Mouse (Mus musculus): ENCODE results near the gene Pga5.

The Pga5 gene

GRCm38 (mm10) chr19:10703470-10703869 lies 25.6 kb upstream of the Pga5 start:
- no peak for DNase-seq (ENCODE audit: low spot score in 2 of 2)

DNA sequence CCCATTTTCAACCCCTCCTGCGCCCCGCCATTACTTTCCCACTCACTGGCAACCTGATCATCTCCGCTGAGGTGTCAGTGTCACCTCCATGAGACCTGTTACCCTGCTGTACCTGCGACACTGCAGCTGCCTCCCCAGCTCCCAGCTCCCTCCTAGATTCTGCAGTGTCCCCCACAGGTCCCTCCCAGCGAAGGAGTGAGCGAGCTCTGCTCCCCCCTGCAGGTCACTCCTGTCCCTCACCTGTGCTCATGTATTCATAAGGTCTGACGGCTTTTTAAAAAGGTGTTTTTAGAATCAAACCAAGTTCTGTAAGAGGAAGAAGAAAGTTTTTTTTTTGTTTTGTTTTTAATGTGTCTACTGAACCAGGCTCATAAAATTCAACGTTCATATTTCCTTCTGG lies 24.3 kb upstream of the Pga5 start:
- no peak for DNase-seq (ENCODE audit: low spot score in 2 of 2)

GRCm38 (mm10) chr19:10701013-10701726 lies 23.3 kb upstream of the Pga5 start:
- DNase-seq (ENCODE audit: low spot score in 2 of 2): no peak

DNA sequence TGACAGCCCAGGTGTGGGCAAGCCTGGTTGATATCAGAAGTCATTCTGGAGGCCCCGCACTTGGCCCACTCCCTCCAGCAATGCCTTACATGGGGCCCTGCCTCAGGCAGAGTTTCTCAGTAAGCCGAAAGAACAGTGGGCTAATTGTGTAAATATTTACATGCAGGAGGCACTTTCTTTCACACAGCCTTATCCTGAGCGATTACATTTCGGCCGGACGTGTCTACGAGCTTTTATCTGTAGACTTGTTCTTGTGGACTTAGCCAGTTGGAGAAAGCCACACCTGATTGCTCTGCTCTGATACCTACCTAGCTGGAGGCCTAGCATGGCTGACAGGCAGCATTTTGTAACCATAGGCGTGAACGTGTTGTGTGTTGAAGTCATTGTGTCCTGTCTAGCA lies 22.0 kb upstream of the Pga5 start:
- DNase-seq (ENCODE audit: low spot score in 2 of 2): no peak

DNA sequence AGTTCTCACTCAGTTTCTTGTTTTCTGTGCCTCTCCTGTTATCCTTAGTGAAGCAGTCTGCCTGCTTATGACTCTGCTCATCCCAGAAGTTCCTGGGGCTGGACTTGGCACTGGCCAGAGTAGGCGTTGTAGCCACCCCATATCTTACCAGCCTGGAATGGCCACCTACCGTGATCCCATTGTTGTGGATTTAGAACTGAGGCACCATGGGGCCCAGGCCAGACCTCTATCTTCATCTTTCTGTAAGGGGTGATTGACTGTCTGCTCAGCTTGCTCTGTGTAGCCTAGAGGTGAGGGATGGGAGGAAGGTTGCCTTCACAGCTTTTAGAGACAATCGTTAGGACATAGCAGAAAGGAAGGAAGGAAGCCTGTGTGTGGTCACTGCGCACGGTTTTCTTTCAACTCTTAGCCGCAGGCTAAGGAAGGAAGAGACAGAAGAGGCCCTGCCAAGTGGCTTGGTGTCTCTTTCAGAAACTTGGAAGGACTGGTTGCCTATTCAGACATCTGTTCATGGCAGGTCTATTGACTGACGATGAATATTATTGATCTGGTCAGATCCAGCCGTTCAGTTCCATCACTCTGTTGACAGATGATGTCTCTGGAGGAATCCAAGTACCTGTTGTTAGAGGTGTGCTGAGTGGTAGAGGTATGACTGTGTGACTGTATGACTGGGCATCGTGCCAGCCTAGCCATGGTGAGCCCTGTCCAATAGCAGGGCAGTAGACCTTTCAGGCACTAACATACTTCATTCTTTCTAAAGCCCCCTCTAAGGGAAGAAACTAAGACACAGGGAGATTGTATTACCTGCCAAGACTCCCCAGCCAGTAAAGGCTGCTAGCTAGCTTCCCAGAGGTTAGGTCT lies 20.5 kb upstream of the Pga5 start:
- DNase-seq (ENCODE audit: low spot score in 2 of 2): no peak

GRCm38 (mm10) chr19:10695801-10696200 lies 17.9 kb upstream of the Pga5 start:
- DNase-seq (ENCODE audit: low spot score in 2 of 2): no peak

DNA sequence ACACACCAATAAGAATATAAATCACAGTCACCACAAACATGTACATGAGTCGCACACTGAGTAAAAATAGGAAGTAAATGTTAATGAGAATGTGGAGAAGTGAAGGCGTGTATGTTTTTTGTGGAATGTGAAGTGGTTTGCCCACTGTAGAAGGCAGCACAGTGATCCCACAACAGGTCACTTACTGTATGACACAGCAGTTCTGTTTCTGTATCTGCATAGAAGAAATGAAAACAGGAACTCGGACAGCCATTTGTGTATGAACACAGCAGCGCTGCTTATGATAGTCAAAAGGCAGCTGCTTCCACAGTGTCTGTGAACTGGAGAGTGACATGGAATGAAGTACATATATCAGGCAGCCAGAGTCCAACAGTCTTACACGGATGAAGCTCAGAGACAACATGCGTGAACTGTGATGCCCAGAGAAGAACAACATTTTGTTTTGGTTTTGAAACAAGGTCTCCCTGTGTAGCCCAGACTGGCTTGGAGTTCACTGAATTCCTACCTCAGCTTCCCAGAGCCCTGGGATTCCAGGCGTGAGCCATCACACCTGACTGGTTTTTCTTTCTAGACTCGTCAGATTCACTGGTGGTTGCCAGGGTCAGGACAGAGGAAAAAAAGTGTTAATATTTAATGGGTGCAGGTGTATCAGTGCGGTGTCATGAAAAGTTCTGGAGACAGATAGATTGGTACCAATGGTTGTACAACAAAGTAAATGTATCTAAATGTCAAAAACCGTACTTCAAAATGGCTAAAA lies 16.2 kb upstream of the Pga5 start:
- DNase-seq (ENCODE audit: low spot score in 2 of 2): no peak

- DNase-seq (ENCODE audit: low spot score in 2 of 2): no peak
These were observed 14.5 kb upstream of the Pga5 start for GRCm38 (mm10) chr19:10692361-10692760.

DNA sequence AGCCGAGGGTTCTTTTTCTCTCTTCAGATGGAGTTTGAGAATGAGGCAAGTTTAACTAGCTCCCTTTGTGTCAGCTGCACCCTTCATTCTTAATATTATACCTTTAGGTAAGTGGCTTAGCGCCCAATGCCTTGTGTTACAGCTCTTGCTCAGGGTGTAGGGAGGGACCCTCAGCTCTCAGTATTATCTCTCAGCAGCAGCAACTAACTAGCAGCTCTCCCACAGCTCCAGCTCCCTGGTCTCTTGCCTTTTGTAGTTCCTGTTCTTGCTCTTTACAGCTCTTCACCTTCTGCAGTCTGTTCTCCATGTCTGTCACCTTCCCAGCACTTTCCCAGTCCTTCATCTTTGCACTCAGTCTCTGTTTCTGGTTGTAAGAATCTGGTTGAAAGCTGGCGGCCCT lies 13.8 kb upstream of the Pga5 start:
- no peak for DNase-seq (ENCODE audit: low spot score in 2 of 2)

- no peak for DNase-seq (ENCODE audit: low spot score in 2 of 2)
These were observed 13.2 kb upstream of the Pga5 start for GRCm38 (mm10) chr19:10691121-10691520.

DNA sequence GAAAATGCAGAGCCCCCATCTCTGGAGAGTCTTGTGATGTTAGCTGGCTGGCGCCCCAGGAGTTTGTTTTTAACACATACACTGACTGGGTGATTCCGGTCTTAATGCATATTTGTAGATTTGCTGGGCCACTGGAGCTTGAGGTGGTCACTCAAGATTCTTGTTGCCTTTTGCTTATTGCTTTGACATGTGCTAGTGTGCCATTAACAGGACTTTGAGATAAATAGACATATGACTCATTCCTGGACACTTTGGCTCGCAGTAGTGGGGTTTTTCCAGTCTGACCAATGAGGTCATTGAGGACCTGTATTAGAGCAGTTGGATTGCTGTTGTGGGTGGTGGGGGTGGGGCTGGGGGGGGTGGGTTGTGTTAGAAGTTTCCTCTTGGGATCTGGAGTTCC lies 12.5 kb upstream of the Pga5 start:
- DNase-seq (ENCODE audit: low spot score in 2 of 2): no peak

DNA sequence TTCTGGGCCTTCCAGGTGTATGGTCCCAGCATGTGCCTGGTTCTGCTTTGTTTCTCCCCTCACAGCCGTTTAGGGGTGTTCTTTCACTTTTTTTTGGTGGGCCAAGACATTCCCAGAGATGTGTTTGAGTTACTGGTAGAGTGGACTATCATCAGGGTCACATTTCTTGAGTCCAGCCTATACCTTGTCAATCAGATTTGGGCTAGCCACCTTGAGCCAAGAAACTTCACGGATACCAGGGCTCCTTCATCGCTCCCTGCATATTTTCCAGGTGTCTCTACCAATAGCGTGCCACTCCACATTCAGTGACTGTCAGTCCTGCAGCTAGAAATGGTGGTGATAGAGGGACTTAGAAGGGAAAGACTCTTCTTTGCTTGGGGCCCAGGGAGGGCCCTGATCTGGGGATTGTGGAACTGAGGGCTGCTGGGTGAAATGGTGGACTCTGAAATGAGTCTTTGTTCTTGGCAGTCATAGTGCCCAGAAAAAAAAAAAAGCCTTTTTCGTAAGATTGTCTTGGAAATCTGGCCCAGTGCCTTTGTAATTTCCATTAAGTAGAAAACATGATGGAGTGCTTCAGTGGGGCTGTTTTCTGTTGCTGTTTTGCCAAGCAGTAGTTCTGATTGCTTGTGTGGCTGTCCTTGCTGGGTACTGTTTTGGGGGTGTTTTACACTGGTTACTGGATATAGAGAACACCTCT lies 11.7 kb upstream of the Pga5 start:
- DNase-seq (ENCODE audit: low spot score in 2 of 2): no peak

DNA sequence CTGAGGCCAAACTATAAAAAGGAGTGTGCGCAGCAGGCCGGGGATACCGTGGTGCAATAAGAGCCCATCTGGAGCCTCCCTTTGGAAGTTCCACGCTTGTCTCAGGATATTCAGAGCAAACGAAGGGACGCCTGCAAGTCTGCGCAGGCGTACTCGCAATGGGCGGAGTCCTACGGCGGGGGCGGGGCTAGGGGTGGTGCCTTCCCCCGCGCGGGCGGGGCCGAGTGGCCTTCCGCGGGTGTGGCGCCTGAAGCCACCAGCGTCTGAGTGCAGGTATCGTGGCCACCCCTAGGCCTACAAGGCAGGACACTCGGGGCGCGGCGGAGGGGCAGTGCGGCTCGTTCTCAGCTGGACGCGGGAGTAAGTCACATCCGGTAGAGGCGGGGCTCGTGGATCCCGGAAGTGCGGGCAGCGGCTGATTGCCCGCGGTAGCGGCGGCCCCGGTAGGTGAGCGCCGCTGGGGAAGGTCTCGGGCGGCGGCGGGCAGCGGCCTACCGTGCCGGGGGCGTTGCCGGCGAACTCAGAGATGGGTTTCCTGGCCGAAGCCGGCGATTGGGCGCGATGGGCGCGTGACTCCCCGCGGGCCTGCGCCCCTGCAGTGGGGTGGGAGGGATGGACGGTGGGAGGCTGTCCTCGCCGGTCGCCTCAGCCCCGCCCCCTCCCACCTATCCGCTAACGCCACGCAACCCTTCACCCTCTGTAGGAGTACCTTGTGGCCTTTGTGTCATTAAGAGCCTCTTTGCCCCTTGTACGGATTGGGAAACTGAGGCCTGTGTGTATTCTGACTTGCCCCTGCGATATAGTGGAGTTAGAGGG lies 10.9 kb upstream of the Pga5 start, which contains the start of gene Vps37c:
Gene Vps37c (plus strand): TSS at position 199 of the 816 bp plus-strand sequence.
- DNase-seq (ENCODE audit: low spot score in 2 of 2): peak; percentile 92 to 94

DNA sequence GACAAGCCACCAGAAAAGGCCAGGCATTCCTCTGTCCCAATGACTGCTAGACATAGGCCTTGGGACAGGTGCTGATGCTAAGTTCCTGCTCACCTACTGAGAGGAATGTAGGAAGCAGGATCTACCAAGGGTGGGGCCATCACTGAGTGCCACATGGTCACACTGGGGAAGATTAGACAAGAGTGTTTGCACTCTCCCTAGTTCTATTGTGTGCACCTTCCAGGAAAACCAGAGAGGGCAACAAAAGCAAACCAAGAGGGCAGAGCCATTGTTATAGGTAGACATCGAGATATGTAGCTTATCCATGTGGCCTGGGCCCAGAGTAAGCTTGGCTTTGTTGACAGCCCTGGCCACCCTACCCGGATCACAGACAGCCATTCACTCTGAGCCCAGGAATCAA lies 7.9 kb upstream of the Pga5 start:
- no peak for DNase-seq (ENCODE audit: low spot score in 2 of 2)

- DNase-seq (ENCODE audit: low spot score in 2 of 2): no peak
These were observed 7.2 kb upstream of the Pga5 start for GRCm38 (mm10) chr19:10685081-10685480.

DNA sequence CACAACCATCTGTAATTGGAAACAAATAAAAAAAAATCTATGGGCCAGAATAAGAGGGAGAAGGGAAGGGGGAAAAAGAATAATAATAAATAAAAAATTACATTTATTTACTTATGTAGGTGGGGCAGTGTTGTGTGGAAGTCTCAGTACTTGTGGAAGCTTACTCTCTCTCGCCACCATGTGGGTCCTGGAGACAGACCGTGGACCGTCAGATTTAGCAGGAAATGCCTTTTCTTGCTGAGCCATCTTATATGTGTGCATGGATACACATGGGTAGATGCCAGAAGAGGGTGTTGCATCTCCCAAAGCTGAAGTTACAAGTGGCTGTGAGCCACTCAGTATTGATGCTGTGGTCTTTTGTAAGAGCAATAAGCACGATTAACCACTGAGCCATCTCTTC lies 3.7 kb upstream of the Pga5 start:
- DNase-seq (ENCODE audit: low spot score in 2 of 2): no peak

DNA sequence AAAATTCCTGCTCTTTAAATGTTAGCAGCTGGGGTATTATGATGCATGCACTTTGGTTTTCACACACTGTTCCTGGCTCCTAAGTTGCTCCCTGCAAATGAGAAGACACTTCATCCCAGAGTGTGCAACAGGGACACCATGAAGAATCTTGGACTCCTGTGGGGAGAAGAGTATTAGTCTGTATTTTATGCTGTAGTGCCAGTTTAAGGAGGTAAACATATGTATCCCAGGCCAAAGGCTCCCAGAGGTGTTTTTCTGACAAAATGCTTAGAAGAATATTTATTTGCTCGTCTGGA lies 849 bp upstream of the Pga5 start:
- DNase-seq (ENCODE audit: low spot score in 2 of 2): no peak

- DNase-seq (ENCODE audit: low spot score in 2 of 2): no peak
These were observed 1.2 kb downstream of the Pga5 start for GRCm38 (mm10) chr19:10676656-10677055.

DNA sequence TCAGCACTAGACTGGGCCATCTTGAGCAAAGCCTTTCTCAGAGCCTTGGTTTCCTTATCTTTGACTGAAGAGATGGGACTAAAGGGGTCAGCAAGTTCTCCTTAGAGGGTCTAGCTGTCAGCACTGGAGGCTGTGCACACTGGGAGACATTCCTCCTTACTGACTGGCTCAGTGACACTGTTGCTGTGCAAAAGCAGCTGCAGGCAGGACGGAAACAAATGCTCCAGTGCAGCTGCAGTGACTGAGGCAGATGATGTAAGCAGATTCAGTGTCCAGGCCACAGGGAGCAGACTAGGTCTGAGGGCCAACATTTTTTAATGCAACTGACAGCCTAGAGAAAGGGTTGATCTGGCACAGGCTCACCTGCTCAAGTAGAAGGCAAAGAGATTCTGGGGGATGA lies 4.6 kb downstream of the Pga5 start:
- DNase-seq (ENCODE audit: low spot score in 2 of 2): no peak

DNA sequence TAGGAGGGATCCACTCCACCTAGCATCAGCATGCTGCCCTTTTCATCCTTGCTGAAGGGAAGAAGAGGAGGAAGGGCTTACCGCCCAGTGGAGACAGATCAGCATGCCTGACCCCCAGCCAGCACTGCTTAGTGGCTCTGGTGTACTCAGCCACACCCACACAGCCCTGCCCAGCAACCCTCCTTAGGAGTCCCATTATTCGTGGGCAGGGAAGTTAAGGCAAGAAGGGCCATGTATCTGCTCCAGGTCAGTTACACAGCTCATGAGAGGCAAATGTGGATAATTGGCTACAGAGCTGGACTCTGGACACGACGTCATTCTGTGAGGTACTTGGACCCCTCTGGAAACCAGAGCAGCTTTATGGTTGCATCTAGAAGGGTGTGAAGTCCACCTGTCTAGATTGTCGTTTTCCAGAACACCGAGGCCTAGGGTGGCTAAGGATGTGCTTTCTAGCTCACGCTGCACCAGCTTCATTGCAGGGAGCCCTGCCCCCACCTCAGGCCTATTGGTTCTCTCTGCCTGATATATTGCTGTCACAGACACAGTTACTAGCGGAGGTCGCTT lies 5.9 kb downstream of the Pga5 start:
- DNase-seq (ENCODE audit: low spot score in 2 of 2): no peak

GRCm38 (mm10) chr19:10671319-10671718 lies 6.6 kb downstream of the Pga5 start:
- DNase-seq (ENCODE audit: low spot score in 2 of 2): no peak

All from right cerebral cortex, adult 2 months (tissue).